Mouse (Mus musculus): ENCODE results near the gene Cgn.

GRCm38 (mm10) chr3:94782936-94783335, 3.4 kb downstream of the Cgn start:
- no peak for TF ChIP-seq CTCF (IDR thresholded peaks at IDR 0.05; ENCODE audit: borderline replicate concordance, extremely low read depth, insufficient read depth, insufficient read length)
- no peak for TF ChIP-seq POLR2A (IDR thresholded peaks at IDR 0.05; ENCODE audit: borderline replicate concordance, extremely low read depth, insufficient read depth, insufficient read length, poor library complexity, severe bottlenecking)
